Mouse (Mus musculus) embryonic facial prominence, embryonic 12.5 days (tissue): ENCODE data around the gene Hnrnpc. TPM values are rescaled to one million over a fixed set of nuclear protein-coding genes. Genes with fewer than 3 reads are reported as not detected.

Experiments
- ATAC-seq: fragments of 200-750 bp; cut with Nextera tagmentation; 2 replicates; pipeline ENCODE4 v1.8.0; 2017; ENCODE audit not compliant: insufficient number of reproducible peaks, insufficient read depth, low FRiP score, low TSS enrichment
- H3K27ac ChIP-seq: fragments of 300-500 bp; sonication (generic); 2 replicates; pipeline ENCODE4 v1.5.1; 2016; ENCODE audit warnings: mild to moderate bottlenecking
- H3K27me3 ChIP-seq: fragments of 300-500 bp; sonication (generic); 2 replicates; pipeline ENCODE4 v1.6.1; 2016; ENCODE audit warnings: mild to moderate bottlenecking, moderate library complexity
- H3K36me3 ChIP-seq: fragments of 300-500 bp; sonication (generic); 2 replicates; pipeline ENCODE4 v1.6.1; 2016; ENCODE audit warnings: mild to moderate bottlenecking
- H3K4me1 ChIP-seq: fragments of 300-500 bp; sonication (generic); 2 replicates; pipeline ENCODE4 v1.6.1; 2016
- H3K4me2 ChIP-seq: fragments of 300-500 bp; sonication (generic); replicated peaks from 2 replicates; pipeline ENCODE4 v1.6.1; 2016; ENCODE audit warnings: mild to moderate bottlenecking, moderate library complexity
- H3K4me3 ChIP-seq: fragments of 300-500 bp; sonication (generic); 2 replicates; pipeline ENCODE4 v1.5.1; 2016; ENCODE audit warnings: mild to moderate bottlenecking
- H3K9ac ChIP-seq: fragments of 300-500 bp; sonication (generic); 2 replicates; pipeline ENCODE4 v1.6.1; 2016; ENCODE audit warnings: mild to moderate bottlenecking, moderate library complexity
- H3K9me3 ChIP-seq: fragments of 300-500 bp; sonication (generic); 2 replicates; pipeline ENCODE4 v1.6.1; 2016; ENCODE audit warnings: mild to moderate bottlenecking, moderate library complexity
- WGBS: fragments of 180-500 bp; shearing (Covaris S2); methylation state at CpG from one replicate; pipeline ENCODE4 v1.1.7; 2016; 5-methylcytosine and 5-hydroxymethylcytosine counted together
- polyA plus RNA-seq: library from polyadenylated mRNA; unstranded; fragments of >200 nt; fragmentation: Nextera tagmentation; extraction: Ambion mirVana; gene quantifications from 2 replicates; pipeline ENCODE4 v1.2.1, GENCODE M21; 2016

Gene Hnrnpc
- polyA plus RNA-seq: 778 and 818 TPM in 2 replicates

DNA sequence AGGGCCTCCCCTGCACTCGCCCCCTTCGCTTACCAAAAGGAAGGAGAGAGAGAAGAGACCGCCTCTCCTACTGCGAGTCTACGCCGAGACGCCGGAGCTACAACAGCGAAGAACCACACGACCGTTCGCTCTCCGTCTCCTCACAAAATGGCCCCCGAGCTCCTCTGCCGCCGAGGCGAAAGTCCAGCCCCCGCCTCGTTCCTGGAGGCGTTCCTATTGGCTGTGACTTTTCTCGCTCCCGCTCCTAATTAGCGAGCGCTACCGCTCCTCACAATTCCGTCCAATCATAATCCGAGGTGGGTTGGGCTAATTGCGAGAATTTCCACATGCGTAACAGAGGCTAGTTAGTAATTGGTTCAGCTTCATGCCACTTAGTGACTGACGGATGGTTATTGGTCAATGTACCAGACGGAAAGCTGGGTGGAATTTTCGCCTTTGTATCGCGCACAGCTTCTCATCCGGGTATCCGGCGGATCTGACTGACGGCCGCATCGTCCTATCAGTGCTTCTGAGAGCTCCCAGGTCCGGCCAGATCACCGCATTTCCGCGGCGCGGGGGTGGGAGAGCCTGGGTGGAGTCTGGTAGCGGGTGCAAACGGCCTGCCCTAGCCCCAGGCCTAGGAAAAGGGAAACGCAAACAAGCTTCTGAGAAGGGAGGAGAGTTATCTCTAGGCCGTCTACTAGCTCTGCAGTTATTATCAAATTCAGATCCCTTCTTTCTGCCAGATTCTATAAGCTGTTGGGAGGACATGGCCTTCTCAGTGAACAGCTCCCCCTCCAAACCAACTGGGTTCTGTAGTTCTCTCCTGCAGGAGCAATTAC is at the start of gene Hnrnpc:
Gene Hnrnpc (minus strand): TSS at position 173 of the 821 bp plus-strand sequence.
- WGBS: under 1% methylated on average over 50 of the region's 50 CpGs

DNA sequence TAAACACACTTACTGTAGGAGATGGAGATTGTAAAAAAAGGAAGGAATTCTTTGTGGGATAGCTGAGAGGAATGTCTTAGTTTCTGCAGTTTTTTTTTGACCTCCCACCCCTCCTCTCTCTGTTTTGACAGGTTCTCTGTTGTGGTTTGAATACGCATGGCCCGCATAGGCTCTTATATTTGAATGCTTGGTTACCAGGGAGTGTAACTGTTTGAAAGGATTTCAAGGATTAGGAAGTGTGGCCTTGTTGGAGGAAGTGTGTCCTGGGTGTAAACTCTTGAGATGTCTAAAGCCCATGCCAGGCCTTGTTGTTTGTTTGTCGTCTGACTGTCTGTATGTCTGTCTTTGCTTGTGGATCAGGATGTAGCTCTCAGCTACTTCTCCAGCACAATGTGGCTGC is 48.8 kb upstream of the Hnrnpc start:
- Histone ChIP-seq H3K4me3 (no peak overlapping the region), H3K9me3 (no peaks in the 10 kb centered on the region), H3K36me3 (0 out of 2 replicates have a peak, but pooled peaks cover under 1% of the 10 kb centered on the region), H3K9ac (no peak overlapping the region), H3K27me3 (no peaks in the 10 kb centered on the region), H3K27ac (no peak overlapping the region), H3K4me2 (no peak overlapping the region), H3K4me1 (no peaks in the 10 kb centered on the region)
- no peak for ATAC-seq
- 49% methylated on average over 3 of the region's 3 CpGs for WGBS

More for the DNA sequence above, at the start of gene Hnrnpc:
- Histone ChIP-seq H3K36me3 (peaks cover 10% of the 10 kb centered on the region; the same call in 1 of the 2 replicates), H3K9me3 (no peaks in the 10 kb centered on the region), H3K27me3 (no peaks in the 10 kb centered on the region), H3K9ac (peak within 1 kb of the TSS; percentile 97), H3K27ac (peak within 1 kb of the TSS; percentile 96), H3K4me1 (peaks cover 20% of the 10 kb centered on the region), H3K4me3 (peak within 1 kb of the TSS; percentile 88), H3K4me2 (peak within 1 kb of the TSS; percentile 76)
- peak; percentile 99 for ATAC-seq

DNA sequence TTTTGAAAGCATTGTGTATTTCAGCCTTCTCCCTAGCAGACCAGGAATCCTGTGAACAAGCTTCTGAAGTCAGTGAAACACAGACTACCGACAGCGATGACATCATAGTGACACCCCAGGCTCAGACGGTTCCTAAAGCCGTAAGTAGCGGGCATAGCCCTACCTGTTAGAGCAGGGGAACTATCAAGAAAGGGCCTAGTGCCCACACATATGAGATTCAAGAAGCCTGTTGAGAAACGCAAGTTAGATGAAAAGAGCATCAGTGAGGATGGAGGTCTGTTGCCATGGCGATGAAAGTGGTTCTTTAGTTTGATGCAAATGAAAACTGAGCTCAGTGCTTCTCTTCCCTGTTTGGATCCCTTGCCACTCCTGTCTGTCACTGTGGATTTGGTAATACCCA is 48.4 kb upstream of the Hnrnpc start:
- H3K9me3 ChIP-seq: no peaks in the 10 kb centered on the region
- 37% methylated on average over 7 of the region's 7 CpGs for WGBS

DNA sequence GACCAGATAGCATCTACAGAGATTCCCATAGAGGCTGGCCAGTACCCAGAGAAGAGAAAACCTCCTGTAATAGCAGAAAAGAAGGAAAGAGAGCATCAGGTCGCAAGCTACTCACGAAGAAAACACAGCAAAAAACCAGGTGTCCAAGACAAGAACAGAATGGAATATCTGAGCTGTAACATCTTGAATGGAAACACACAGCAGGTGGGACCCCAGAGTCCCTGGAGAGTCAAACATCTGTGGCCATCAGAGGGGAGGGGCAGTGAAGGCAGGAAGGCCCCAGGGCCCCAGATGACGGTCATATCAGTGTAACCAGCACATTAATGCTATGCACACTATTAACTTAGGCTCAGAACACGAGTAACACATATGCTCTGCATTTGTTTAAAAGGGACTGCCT is 46.1 kb upstream of the Hnrnpc start:
- H3K9me3 ChIP-seq: no peaks in the 10 kb centered on the region
- ATAC-seq: no peak
- no peaks in the 10 kb centered on the region for H3K4me1 ChIP-seq
- no peak overlapping the region for H3K27ac ChIP-seq
- 57% methylated on average over 4 of the region's 4 CpGs for WGBS
- no peak overlapping the region for H3K4me3 ChIP-seq
- H3K4me2 ChIP-seq: no peak overlapping the region
- no peaks in the 10 kb centered on the region for H3K27me3 ChIP-seq
- no peaks in the 10 kb centered on the region for H3K36me3 ChIP-seq
- H3K9ac ChIP-seq: no peak overlapping the region

More for the DNA sequence above, 48.4 kb upstream of the Hnrnpc start:
- Histone ChIP-seq H3K4me2 (no peak overlapping the region), H3K27me3 (no peaks in the 10 kb centered on the region), H3K4me1 (no peaks in the 10 kb centered on the region), H3K27ac (no peak overlapping the region), H3K36me3 (no peaks in the 10 kb centered on the region), H3K4me3 (no peak overlapping the region), H3K9ac (no peak overlapping the region)
- ATAC-seq: no peak

DNA sequence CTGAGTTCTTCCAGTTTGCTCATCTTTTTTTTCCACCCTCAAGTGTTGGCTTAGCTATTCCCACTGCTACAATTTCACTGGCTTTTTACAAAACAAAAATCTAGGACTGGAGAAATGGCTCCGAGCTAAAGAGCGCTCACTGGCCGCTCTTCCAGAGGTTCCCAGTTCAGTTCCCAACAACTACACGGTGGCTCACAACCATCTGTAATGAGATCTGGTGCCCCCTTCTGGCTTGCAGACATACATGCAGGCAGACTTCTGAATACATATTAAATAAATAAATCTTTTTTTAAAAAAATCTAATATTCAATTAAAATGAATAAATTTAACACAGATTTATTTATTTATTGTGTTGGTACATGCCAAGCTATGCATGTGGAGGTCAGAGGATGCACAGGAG is 42.7 kb upstream of the Hnrnpc start:
- no peaks in the 10 kb centered on the region for H3K9me3 ChIP-seq
- no peak overlapping the region for H3K9ac ChIP-seq
- H3K27me3 ChIP-seq: no peaks in the 10 kb centered on the region
- H3K4me3 ChIP-seq: no peak overlapping the region
- no peak overlapping the region for H3K4me2 ChIP-seq
- 58% methylated on average over 4 of the region's 4 CpGs for WGBS
- no peaks in the 10 kb centered on the region for H3K4me1 ChIP-seq
- H3K27ac ChIP-seq: no peak overlapping the region
- no peaks in the 10 kb centered on the region for H3K36me3 ChIP-seq
- ATAC-seq: no peak

DNA sequence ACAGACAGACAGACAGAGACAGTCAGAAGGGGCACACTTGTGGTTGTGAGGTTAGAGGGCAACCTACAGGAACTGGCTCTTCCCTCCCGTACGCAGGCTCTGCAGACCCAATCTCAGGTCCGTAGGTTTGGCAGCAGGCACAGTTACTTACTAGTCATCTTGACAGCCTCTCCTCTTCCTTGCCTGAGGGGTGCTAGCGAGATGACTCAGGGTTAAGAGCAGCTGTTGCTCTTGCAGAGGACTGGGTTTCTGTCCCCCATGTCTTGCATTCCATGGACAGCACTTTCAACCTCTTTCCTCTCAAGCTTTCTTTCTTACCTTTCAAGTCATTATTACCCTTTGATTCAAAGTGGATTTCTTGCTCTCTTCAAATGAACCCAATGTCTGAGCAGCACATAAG is 40.3 kb upstream of the Hnrnpc start:
- WGBS: 78% methylated on average over 4 of the region's 4 CpGs
- no peaks in the 10 kb centered on the region for H3K36me3 ChIP-seq
- no peak for ATAC-seq
- no peak overlapping the region for H3K4me2 ChIP-seq
- H3K9me3 ChIP-seq: no peaks in the 10 kb centered on the region
- H3K27ac ChIP-seq: no peak overlapping the region
- H3K9ac ChIP-seq: no peak overlapping the region
- no peaks in the 10 kb centered on the region; the same call in 1 of the 2 replicates for H3K4me1 ChIP-seq
- H3K27me3 ChIP-seq: no peaks in the 10 kb centered on the region
- H3K4me3 ChIP-seq: no peak overlapping the region

DNA sequence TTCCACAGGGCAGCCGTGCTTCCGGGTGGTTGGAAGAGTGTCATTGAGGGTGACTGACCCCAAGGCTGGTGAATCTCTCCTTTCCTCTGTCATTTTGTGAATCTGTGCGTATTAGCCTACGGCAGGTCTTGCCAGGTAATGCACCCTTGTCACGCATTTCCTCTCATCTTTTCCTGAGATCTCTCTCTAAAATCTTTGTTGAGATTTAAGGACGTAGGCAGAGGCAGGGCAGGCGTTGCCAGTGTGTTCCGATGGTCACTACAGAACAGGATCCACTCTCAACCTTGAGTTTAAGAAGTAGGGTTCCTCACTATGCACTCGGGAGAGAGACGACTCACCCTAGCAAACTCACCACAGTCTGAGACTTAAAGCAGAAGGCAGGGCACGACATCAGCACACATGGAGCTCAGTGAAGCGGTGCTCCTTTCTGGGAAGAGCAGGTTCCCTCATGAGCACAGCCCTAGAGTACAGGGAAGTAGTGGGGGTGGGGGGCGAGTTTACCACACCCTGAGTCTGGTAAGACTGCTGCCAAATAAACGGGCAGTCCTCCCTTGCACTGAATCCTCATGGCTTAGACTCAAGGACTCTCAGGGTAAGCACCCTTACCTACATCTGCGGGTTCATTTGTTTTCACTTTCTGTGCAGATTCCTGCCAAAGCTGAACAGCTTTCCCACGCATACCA is 37.8 kb upstream of the Hnrnpc start:
- no peak overlapping the region for H3K4me3 ChIP-seq
- WGBS: 74% methylated on average over 16 of the region's 16 CpGs

DNA sequence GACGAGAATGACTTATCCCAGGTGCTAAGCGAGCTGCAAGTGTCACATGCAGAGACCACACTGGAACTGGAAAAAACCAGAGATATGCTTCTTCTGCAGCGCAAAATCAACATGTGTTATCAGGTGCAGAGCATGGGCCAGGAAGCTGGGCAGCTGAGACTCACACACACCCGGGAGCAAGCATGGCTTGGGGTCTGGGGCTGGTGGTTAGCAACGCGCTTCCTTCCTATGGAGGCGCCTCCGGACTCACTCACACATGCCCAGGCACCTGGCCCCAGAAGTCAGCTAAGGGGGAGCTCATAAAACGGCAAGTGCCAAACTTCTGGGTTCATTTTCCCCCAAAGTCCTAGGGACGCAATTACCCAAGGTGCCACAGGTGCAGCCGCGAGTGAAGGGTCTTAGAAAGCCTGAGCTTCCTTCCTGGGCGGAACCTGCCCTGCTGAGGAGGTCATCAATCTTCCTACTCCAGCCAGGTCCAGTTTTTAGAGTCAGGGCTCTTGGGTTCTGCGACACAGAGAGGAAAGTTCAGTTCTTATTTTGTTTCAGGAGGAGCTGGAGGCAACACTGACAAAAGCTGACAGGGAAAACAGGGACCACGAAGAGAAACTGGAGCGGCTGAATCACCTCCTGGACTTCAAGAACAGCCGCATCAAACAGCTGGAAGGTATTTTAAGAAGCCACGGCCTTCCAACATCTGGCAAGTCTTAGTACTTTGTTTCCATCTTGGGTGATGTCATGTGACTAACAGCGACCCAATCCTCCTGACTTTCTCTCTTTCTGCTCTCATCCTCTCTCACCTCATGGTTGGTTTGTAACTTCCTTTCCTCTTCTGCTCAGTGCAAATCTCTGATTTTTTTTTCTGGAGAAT is 37.0 kb upstream of the Hnrnpc start:
- H3K4me2 ChIP-seq: peak overlapping the region; percentile 26; the same call in 1 of the 2 replicates
- no peak overlapping the region for H3K27ac ChIP-seq
- no peaks in the 10 kb centered on the region; the same call in 1 of the 2 replicates for H3K4me1 ChIP-seq
- no peak overlapping the region for H3K4me3 ChIP-seq
- peak overlapping the region; percentile 15; the same call in 1 of the 2 replicates for H3K9ac ChIP-seq
- no peak for ATAC-seq
- no peaks in the 10 kb centered on the region for H3K9me3 ChIP-seq
- H3K27me3 ChIP-seq: no peaks in the 10 kb centered on the region
- H3K36me3 ChIP-seq: no peaks in the 10 kb centered on the region
- 57% methylated on average over 19 of the region's 19 CpGs for WGBS

More for the DNA sequence above, 37.8 kb upstream of the Hnrnpc start:
- H3K9me3 ChIP-seq: no peaks in the 10 kb centered on the region
- H3K9ac ChIP-seq: no peak overlapping the region
- no peaks in the 10 kb centered on the region for H3K27me3 ChIP-seq
- no peak for ATAC-seq
- H3K4me1 ChIP-seq: no peaks in the 10 kb centered on the region; the same call in 1 of the 2 replicates
- H3K4me2 ChIP-seq: peak overlapping the region; percentile 26; the same call in 1 of the 2 replicates
- H3K27ac ChIP-seq: no peak overlapping the region
- H3K36me3 ChIP-seq: no peaks in the 10 kb centered on the region

DNA sequence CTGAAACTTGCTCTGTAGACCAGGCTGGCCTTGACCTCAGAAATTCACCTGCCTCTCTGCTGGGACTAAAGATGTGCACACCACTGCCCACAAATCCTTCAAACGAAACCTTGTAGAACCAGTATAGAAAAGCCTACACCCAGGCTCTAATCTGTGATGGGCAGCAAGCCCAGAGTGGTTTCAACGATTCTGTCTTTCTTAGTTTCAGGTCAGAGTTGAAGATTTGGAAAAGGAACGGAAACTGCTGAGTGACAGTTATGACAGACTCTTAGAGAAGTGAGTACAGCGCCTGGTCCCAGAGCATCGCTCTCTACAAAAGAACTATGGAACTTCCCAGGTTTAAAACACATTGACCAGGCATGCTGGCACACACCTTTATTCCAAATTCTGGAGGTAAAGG is 29.8 kb upstream of the Hnrnpc start:
- Histone ChIP-seq H3K4me3 (no peak overlapping the region), H3K9ac (no peak overlapping the region), H3K4me1 (no peaks in the 10 kb centered on the region), H3K27me3 (no peaks in the 10 kb centered on the region), H3K36me3 (no peaks in the 10 kb centered on the region), H3K9me3 (no peaks in the 10 kb centered on the region), H3K4me2 (no peak overlapping the region), H3K27ac (no peak overlapping the region)
- WGBS: 79% methylated on average over 5 of the region's 5 CpGs
- ATAC-seq: no peak

DNA sequence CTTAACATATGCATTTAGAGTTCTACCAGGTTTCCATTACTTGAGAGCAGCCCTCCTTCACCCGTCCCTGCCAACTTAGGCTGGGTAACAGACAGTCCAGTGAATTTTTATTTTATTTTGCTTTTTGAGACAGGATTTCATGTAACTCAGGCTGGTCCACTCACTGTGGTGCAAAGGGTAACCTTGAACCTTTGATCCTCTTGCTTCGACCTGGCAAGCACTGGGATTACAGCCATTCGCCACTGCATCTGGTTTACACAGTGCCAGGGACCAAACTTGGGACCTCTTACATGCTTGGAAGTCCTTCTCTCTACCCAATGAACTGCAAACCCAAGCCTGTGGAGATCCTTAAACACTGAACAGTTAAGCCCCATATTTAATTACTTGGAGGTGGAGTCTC is 20.8 kb upstream of the Hnrnpc start:
- no peak overlapping the region for H3K4me2 ChIP-seq
- 95% methylated on average over 3 of the region's 3 CpGs for WGBS
- ATAC-seq: no peak

DNA sequence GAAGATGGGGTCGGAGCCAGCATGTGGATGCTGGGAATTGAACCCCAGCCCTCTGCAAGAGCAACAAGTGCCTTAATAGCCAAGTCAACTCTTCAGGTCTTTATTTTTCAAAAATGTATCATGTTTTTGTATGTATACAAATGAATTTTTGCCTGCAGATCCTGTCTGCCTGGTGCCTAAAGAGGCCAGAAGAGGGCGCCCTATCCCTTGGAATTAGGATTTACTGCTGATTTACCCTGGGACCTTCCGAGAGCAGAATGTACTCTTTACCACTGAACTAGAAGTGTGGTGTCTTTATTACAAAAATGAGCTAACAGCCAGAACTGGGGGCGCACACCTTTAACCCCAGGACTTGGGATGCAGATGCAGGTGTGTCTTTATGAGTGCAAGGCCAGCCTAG is 20.1 kb upstream of the Hnrnpc start:
- no peak overlapping the region for H3K4me3 ChIP-seq
- no peaks in the 10 kb centered on the region for H3K9me3 ChIP-seq
- no peaks in the 10 kb centered on the region for H3K4me1 ChIP-seq
- H3K9ac ChIP-seq: no peak overlapping the region
- H3K27ac ChIP-seq: no peak overlapping the region
- H3K27me3 ChIP-seq: no peaks in the 10 kb centered on the region
- WGBS: 22% methylated on average over 4 of the region's 4 CpGs
- H3K36me3 ChIP-seq: no peaks in the 10 kb centered on the region
- no peak overlapping the region for H3K4me2 ChIP-seq
- ATAC-seq: no peak

More for the DNA sequence above, 20.8 kb upstream of the Hnrnpc start:
- no peaks in the 10 kb centered on the region for H3K4me1 ChIP-seq
- no peaks in the 10 kb centered on the region for H3K27me3 ChIP-seq
- no peaks in the 10 kb centered on the region for H3K36me3 ChIP-seq
- no peak overlapping the region for H3K27ac ChIP-seq
- H3K9me3 ChIP-seq: no peaks in the 10 kb centered on the region
- H3K4me3 ChIP-seq: no peak overlapping the region
- H3K9ac ChIP-seq: no peak overlapping the region
